In genomic region chr9:55608701-55609531, GRCm38 (mm10) we compare ENCODE assay signal across 25 mouse cellular contexts.
DNase-seq lines count a peak whose midpoint lies in the region; ATAC-seq and TF ChIP-seq lines count a peak whose summit lies in the region.
"Had no signal": no experiment of that assay in that cellular context is flagged by ENCODE, and none has a peak within 500 bp of the region (broad histone marks: within the 10 kb centered on the region; RNA-seq: fewer than 3 reads in every experiment).

No protein-coding gene starts in this region.

- no peak for ATAC-seq in heart, embryonic 12.5 days (ENCODE audit: insufficient number of reproducible peaks, low FRiP score)
- no peak for ATAC-seq in Patski
- no peak for ATAC-seq in kidney, postnatal 0 days (replicated peaks; ENCODE audit: low FRiP score, low read depth)
- no peak for ATAC-seq in megakaryocyte-erythroid progenitor cell, adult 5-6 weeks (replicated peaks; ENCODE audit: low FRiP score, low TSS enrichment, poor library complexity, severe bottlenecking)
- ATAC-seq: CD4-positive, CD25-positive, alpha-beta regulatory T cell, adult 4 months; forebrain, postnatal 0 days; inflammation-experienced regulatory T-cells, adult 6 months; midbrain, embryonic 13.5 days had no signal

- H3K27ac ChIP-seq in heart, embryonic 12.5 days (ENCODE audit: poor library complexity, severe bottlenecking) = no peak overlapping the region
- no peak overlapping the region; the same call in 1 of the 2 replicates for H3K27ac ChIP-seq in kidney, postnatal 0 days
- H3K27ac ChIP-seq: embryonic facial prominence, embryonic 12.5 days; hindbrain, embryonic 12.5 days; layer of hippocampus, adult 2 months; liver, embryonic 13.5 days; macrophage; midbrain, embryonic 13.5 days had no signal

- no peak overlapping the region for H3K4me2 ChIP-seq in heart, embryonic 12.5 days
- no peak overlapping the region for H3K4me2 ChIP-seq in kidney, postnatal 0 days (ENCODE audit: low read length)
- H3K4me2 ChIP-seq: embryonic facial prominence, embryonic 12.5 days; heart, embryonic 11.5 days; hindbrain, embryonic 12.5 days; liver, embryonic 13.5 days; lung, embryonic 14.5 days; midbrain, embryonic 13.5 days had no signal

- no peaks in the 10 kb centered on the region for H3K27me3 ChIP-seq in heart, embryonic 12.5 days (replicated peaks)
- H3K27me3 ChIP-seq in Patski = no peaks in the 10 kb centered on the region
- no peaks in the 10 kb centered on the region for H3K27me3 ChIP-seq in kidney, postnatal 0 days (ENCODE audit: insufficient read depth, low read length)
- H3K27me3 ChIP-seq: embryonic facial prominence, embryonic 12.5 days; hindbrain, embryonic 12.5 days; liver, embryonic 13.5 days; midbrain, embryonic 13.5 days had no signal

- no peak overlapping the region for H3K4me3 ChIP-seq in heart, embryonic 12.5 days
- no peak overlapping the region for H3K4me3 ChIP-seq in kidney, postnatal 0 days (replicated peaks; ENCODE audit: low read depth, low read length)
- H3K4me3 ChIP-seq: embryonic facial prominence, embryonic 12.5 days; hindbrain, embryonic 12.5 days; layer of hippocampus, adult 2 months; liver, embryonic 13.5 days; midbrain, embryonic 13.5 days had no signal

- H3K36me3 ChIP-seq in heart, embryonic 12.5 days = 0 out of 2 replicates have a peak, but pooled peaks cover 3% of the 10 kb centered on the region
- no peaks in the 10 kb centered on the region for H3K36me3 ChIP-seq in kidney, postnatal 0 days (ENCODE audit: insufficient read depth, low read length)
- H3K36me3 ChIP-seq: embryonic facial prominence, embryonic 12.5 days; hindbrain, embryonic 12.5 days; liver, embryonic 13.5 days; midbrain, embryonic 13.5 days had no signal

- no peaks in the 10 kb centered on the region for H3K9me3 ChIP-seq in heart, embryonic 12.5 days (replicated peaks)
- H3K9me3 ChIP-seq in kidney, postnatal 0 days (replicated peaks; ENCODE audit: low read length) = no peaks in the 10 kb centered on the region
- H3K9me3 ChIP-seq: embryonic facial prominence, embryonic 12.5 days; hindbrain, embryonic 12.5 days; liver, embryonic 13.5 days; midbrain, embryonic 13.5 days had no signal

- no peaks in the 10 kb centered on the region for H3K4me1 ChIP-seq in heart, embryonic 12.5 days (replicated peaks)
- no peaks in the 10 kb centered on the region for H3K4me1 ChIP-seq in kidney, postnatal 0 days (replicated peaks; ENCODE audit: insufficient read depth, low read length)
- H3K4me1 ChIP-seq: embryonic facial prominence, embryonic 12.5 days; hindbrain, embryonic 12.5 days; liver, embryonic 13.5 days; midbrain, embryonic 13.5 days had no signal

- no peak overlapping the region for H3K9ac ChIP-seq in heart, embryonic 12.5 days
- no peak overlapping the region for H3K9ac ChIP-seq in kidney, postnatal 0 days (ENCODE audit: low read depth, low read length)
- H3K9ac ChIP-seq: embryonic facial prominence, embryonic 12.5 days; forebrain, postnatal 0 days; hindbrain, embryonic 12.5 days; liver, embryonic 13.5 days; lung, embryonic 14.5 days; midbrain, embryonic 13.5 days had no signal

- in situ Hi-C loops in Patski (cut with MboI; ENCODE audit: low pct_unique_long_range_greater_than_20kb) = no loop called here

- WGBS in heart, embryonic 12.5 days = 45% methylated on average over 7 of the region's 7 CpGs
- 13% methylated on average over 7 of the region's 7 CpGs for WGBS in kidney, postnatal 0 days

- TF ChIP-seq CTCF in Patski (IDR thresholded peaks at IDR 0.05) = no peak
- no peak for TF ChIP-seq CTCF in kidney, postnatal 0 days (IDR thresholded peaks at IDR 0.05; ENCODE audit: low read depth)

- peak; percentile 45 for DNase-seq in heart, adult 11 months
- DNase-seq in Patski (ENCODE audit: low read depth, low spot score) = peak; percentile 0
- peak; percentile 68 for DNase-seq in forelimb bud, embryonic 11.5 days (ENCODE audit: low read depth, low spot score)
- DNase-seq in kidney, postnatal 0 days (ENCODE audit: low spot score) = peak; percentile 57
- no peak for DNase-seq in left cerebral cortex, adult 11 months (ENCODE audit: low spot score)
- no peak for DNase-seq in urinary bladder, postnatal 4 days (ENCODE audit: low spot score in 2 of 2)
- DNase-seq: adrenal gland, postnatal 25 days; cerebellum, adult 11-12 months; cerebellum, postnatal 14 days; forebrain, postnatal 0 days; layer of hippocampus, postnatal 36 days; liver, embryonic 13.5 days; lung, embryonic 14.5 days; thymus, adult 18-20 months; thymus, postnatal 4 days had no signal

- CTCF ChIA-PET in Patski (lab: Charles Lee) = no interaction called here

- POLR2A ChIA-PET in Patski (lab: Charles Lee) = no interaction called here

Comparison
In these comparisons a context has a peak if more than half of its experiments do, and no peak if none do; other contexts are left out.
1. DNase-seq: peak in heart, adult 11 months (single experiment), Patski (single experiment), forelimb bud, embryonic 11.5 days (single experiment) and kidney, postnatal 0 days (single experiment); none in left cerebral cortex, adult 11 months (single experiment) and urinary bladder, postnatal 4 days (0 of 2).